Mouse (Mus musculus) megakaryocyte, embryonic 14.5 days (primary cell): Measurements from ENCODE around the gene Cbr2.

ENCODE experiments used
- FLI1 ChIP-seq: IDR thresholded peaks from 2 replicates; pipeline ENCODE4 v1.6.1; 2012; ENCODE audit warnings: low read length, inconsistent platforms, mixed read lengths
- GATA1 ChIP-seq: IDR thresholded peaks from 3 replicates; pipeline ENCODE4 v1.6.1; 2012; ENCODE audit warnings: mixed read lengths, low read length, inconsistent platforms, borderline replicate concordance

DNA sequence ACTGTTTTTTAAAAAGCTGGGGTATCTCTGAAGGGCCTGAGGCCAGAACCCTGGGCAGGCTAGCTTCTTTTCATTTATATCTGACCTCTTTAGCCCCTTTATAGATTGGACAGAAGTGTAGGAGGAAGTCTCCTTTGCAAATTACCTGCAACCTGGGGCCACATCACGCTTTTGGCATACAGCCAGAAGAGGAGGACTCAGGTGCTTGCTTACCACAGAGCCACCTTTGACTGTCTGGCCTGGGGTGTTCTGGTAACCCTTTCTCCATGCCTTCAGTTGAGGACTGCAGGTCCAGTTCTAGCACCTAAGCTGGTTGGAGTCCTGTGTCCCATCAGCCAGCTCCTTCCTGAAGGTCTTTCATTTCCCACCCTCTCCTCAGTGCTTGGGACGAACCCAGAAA, 22.4 kb downstream of the Cbr2 start:
- TF ChIP-seq GATA1 (no peak), FLI1 (no peak)
